9 mouse cellular contexts compared by ENCODE assay signal in the genomic region with DNA sequence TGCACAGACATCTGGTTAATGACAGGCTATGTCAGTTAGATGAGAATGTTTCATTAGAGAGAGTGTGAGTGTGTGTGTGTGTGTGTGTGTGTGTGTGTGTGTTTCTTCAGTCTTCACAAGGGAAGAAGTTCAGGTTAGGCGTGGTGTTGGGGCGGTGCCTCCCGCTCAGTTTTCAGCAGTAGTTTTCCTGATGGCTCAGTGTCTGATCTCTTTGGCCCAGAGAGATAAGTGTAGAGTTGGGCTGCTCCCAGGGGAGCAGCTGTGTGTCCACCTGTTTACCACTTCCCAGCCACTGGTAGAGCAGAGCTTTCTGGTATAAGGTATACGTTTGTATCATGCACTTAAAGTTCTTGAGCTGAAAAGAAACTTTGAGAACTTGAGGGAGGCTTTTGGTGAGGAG. TPM values are rescaled to one million over a fixed set of nuclear protein-coding genes. Genes with fewer than 3 reads are reported as not detected.
DNase-seq lines count a peak whose midpoint lies in the region; ATAC-seq lines count a peak whose summit lies in the region.
"Had no signal": no experiment of that assay in that cellular context is flagged by ENCODE, and none has a peak within 500 bp of the region (broad histone marks: within the 10 kb centered on the region; RNA-seq: fewer than 3 reads in every experiment).

No protein-coding gene starts in this region.

- H3K36me3 ChIP-seq in forebrain, embryonic 11.5 days (ENCODE audit: control insufficient read depth, insufficient read depth, low read length), result no peaks in the 10 kb centered on the region; the same call in 1 of the 2 replicates
- peaks cover 18% of the 10 kb centered on the region for H3K36me3 ChIP-seq in liver, embryonic 11.5 days (ENCODE audit: control insufficient read depth, insufficient read depth, low read length)

- peaks cover 9% of the 10 kb centered on the region for H3K4me1 ChIP-seq in forebrain, embryonic 11.5 days (replicated peaks; ENCODE audit: control insufficient read depth, insufficient read depth, low read length)
- peaks cover 19% of the 10 kb centered on the region for H3K4me1 ChIP-seq in liver, embryonic 11.5 days (replicated peaks; ENCODE audit: control insufficient read depth, insufficient read depth, low read length)

- H3K27ac ChIP-seq in forebrain, embryonic 11.5 days (ENCODE audit: low read depth, low read length), result no peak overlapping the region
- peak overlapping the region; percentile 79 for H3K27ac ChIP-seq in liver, embryonic 11.5 days (ENCODE audit: low read depth, low read length)

- no peaks in the 10 kb centered on the region for H3K9me3 ChIP-seq in forebrain, embryonic 11.5 days (ENCODE audit: control insufficient read depth, low read length)
- H3K9me3 ChIP-seq in liver, embryonic 11.5 days (ENCODE audit: control insufficient read depth, low read length), result no peaks in the 10 kb centered on the region

- H3K4me3 ChIP-seq in forebrain, embryonic 11.5 days (ENCODE audit: low read depth, low read length), result no peak overlapping the region
- peak overlapping the region; percentile 99 for H3K4me3 ChIP-seq in liver, embryonic 11.5 days (ENCODE audit: low read depth, low read length)

- H3K27me3 ChIP-seq in forebrain, embryonic 11.5 days (ENCODE audit: control insufficient read depth, insufficient read depth, low read length), result no peaks in the 10 kb centered on the region
- H3K27me3 ChIP-seq in liver, embryonic 11.5 days (replicated peaks; ENCODE audit: control insufficient read depth, insufficient read depth, low read length), result peaks cover 5% of the 10 kb centered on the region

- DNase-seq in spleen, adult 12 weeks (ENCODE audit: low spot score), result peak; percentile 20
- no peak for DNase-seq in spleen, postnatal 14 days (ENCODE audit: low spot score in 2 of 2)
- DNase-seq in forebrain, embryonic 11.5 days (ENCODE audit: low spot score), result no peak
- no peak for DNase-seq in liver, embryonic 11.5 days (ENCODE audit: low spot score)
- DNase-seq in adrenal gland, postnatal 4 days (ENCODE audit: low spot score in 2 of 2), result no peak
- no peak for DNase-seq in gastrocnemius, adult 8-10 months (ENCODE audit: low spot score in 2 of 2)
- no peak for DNase-seq in embryo, embryonic 9.5 days (ENCODE audit: extremely low spot score)
- DNase-seq: adrenal gland, postnatal 10 days; kidney, postnatal 10 days had no signal

- no peak overlapping the region for H3K9ac ChIP-seq in forebrain, embryonic 11.5 days (ENCODE audit: low read length)
- H3K9ac ChIP-seq in liver, embryonic 11.5 days (ENCODE audit: low read depth, low read length), result peak overlapping the region; percentile 97

- ATAC-seq in forebrain, embryonic 11.5 days (replicated peaks; ENCODE audit: low FRiP score), result no peak
- peak; percentile 30; the same call in 1 of the 2 replicates for ATAC-seq in liver, embryonic 11.5 days (replicated peaks; ENCODE audit: low FRiP score)

- H3K4me2 ChIP-seq in forebrain, embryonic 11.5 days (ENCODE audit: low read depth, low read length, severe bottlenecking), result peak overlapping the region; percentile 89; the same call in 1 of the 2 replicates
- H3K4me2 ChIP-seq in liver, embryonic 11.5 days, result peak overlapping the region; percentile 83

- 81% methylated on average over 4 of the region's 4 CpGs for WGBS in forebrain, embryonic 11.5 days
- WGBS in liver, embryonic 11.5 days, result 52% methylated on average over 4 of the region's 4 CpGs

RNA-seq across cellular contexts. Expression of a gene that starts 1.6 kb away (rescaled TPM):
- 156 and 167 TPM in 2 replicates for polyA plus RNA-seq in forebrain, embryonic 11.5 days (2014; fragmentation: Nextera tagmentation; extraction: Ambion mirVana)
- 167 and 174 TPM in 2 replicates for polyA plus RNA-seq in liver, embryonic 11.5 days (2014; fragmentation: Nextera tagmentation; extraction: Ambion mirVana)
- 100 to 1,000 TPM; 130 to 136 TPM for total RNA-seq in adrenal gland, postnatal 4 days (2021)
- total RNA-seq in gastrocnemius, adult 8-10 months (2022), result 100 to 1,000 TPM; 105 to 140 (median 115) TPM

RNA-seq across cellular contexts. Expression of a gene that starts 19.8 kb away (rescaled TPM):
- polyA plus RNA-seq in forebrain, embryonic 11.5 days (2014; fragmentation: Nextera tagmentation; extraction: Ambion mirVana), result 19.7 and 22.5 TPM in 2 replicates
- polyA plus RNA-seq in liver, embryonic 11.5 days (2014; fragmentation: Nextera tagmentation; extraction: Ambion mirVana), result 20.2 and 20.7 TPM in 2 replicates
- 10 to 100 TPM; 29.1 to 29.3 TPM for total RNA-seq in adrenal gland, postnatal 4 days (2021)
- total RNA-seq in gastrocnemius, adult 8-10 months (2022), result 10 to 100 TPM; 10.7 to 13.4 (median 11.9) TPM

RNA-seq across cellular contexts. Expression of a gene that starts 29.7 kb away (rescaled TPM):
- polyA plus RNA-seq in forebrain, embryonic 11.5 days (2014; fragmentation: Nextera tagmentation; extraction: Ambion mirVana), result 0.36 and 0.88 TPM in 2 replicates
- polyA plus RNA-seq in liver, embryonic 11.5 days (2014; fragmentation: Nextera tagmentation; extraction: Ambion mirVana), result 0.07 and 0.18 TPM in 2 replicates
- 1 to 10 TPM; 6.5 to 7.6 TPM for total RNA-seq in adrenal gland, postnatal 4 days (2021)
- total RNA-seq in gastrocnemius, adult 8-10 months (2022), result under 1 TPM; 0.07 to 0.19 (median 0.13) TPM

RNA-seq across cellular contexts. Expression of a gene that starts 38.3 kb away (rescaled TPM):
- not detected in 2 replicates for polyA plus RNA-seq in forebrain, embryonic 11.5 days (2014; fragmentation: Nextera tagmentation; extraction: Ambion mirVana)
- polyA plus RNA-seq in liver, embryonic 11.5 days (2014; fragmentation: Nextera tagmentation; extraction: Ambion mirVana), result not detected in 2 replicates
- under 1 TPM; 0.22 to 0.23 TPM for total RNA-seq in adrenal gland, postnatal 4 days (2021)
- not detected for total RNA-seq in gastrocnemius, adult 8-10 months (2022)

RNA-seq across cellular contexts. Expression of a gene that starts 52.2 kb away (rescaled TPM):
- 10.9 and 11.6 TPM in 2 replicates for polyA plus RNA-seq in forebrain, embryonic 11.5 days (2014; fragmentation: Nextera tagmentation; extraction: Ambion mirVana)
- polyA plus RNA-seq in liver, embryonic 11.5 days (2014; fragmentation: Nextera tagmentation; extraction: Ambion mirVana), result 5.3 and 7.3 TPM in 2 replicates
- total RNA-seq in adrenal gland, postnatal 4 days (2021), result 10 to 100 TPM; 14.4 to 14.6 TPM
- 1 to 10 TPM; 3.7 to 6.8 (median 5.6) TPM for total RNA-seq in gastrocnemius, adult 8-10 months (2022)

Comparison
In these comparisons a context has a peak if more than half of its experiments do, and no peak if none do; other contexts are left out.
1. RNA of a gene that starts 29.7 kb away (total RNA-seq): 6.5 to 7.6 TPM in adrenal gland, postnatal 4 days; 0.07 to 0.19 TPM in gastrocnemius, adult 8-10 months; every median in the first group is over 4 times any median in the second.